In the genomic region with DNA sequence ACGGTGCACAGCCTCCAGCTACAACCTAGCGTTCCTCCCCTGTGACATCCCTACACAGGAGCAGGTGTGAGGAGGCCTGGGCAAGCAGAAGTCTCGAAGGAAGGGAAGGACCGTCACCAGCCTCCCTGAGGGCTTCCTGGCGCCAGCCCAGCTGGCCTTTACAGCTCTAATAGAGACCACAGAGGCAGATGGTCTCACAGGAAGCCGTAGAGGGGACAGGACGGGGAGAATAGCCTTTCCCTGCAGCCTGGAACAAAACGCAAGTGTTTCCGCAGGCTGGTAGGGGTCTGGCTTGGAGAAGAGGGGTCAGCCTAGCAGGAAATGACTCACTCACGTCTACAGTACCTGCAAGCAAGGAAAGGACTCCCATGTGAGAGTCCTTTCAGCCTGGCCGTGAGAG, we compare ENCODE assay signal across 8 mouse cellular contexts. TPM values are rescaled to one million over a fixed set of nuclear protein-coding genes. Genes with fewer than 3 reads are reported as not detected.
DNase-seq lines count a peak whose midpoint lies in the region; ATAC-seq lines count a peak whose summit lies in the region.
"Had no signal": no experiment of that assay in that cellular context is flagged by ENCODE, and none has a peak within 500 bp of the region (broad histone marks: within the 10 kb centered on the region; RNA-seq: fewer than 3 reads in every experiment).

No protein-coding gene starts in this region.

- H3K9ac ChIP-seq in heart, embryonic 15.5 days: no peak overlapping the region
- H3K9ac ChIP-seq: liver, embryonic 14.5 days had no signal

- no peaks in the 10 kb centered on the region for H3K27me3 ChIP-seq in heart, embryonic 15.5 days

- WGBS in heart, embryonic 15.5 days: 53% methylated on average over 11 of the region's 11 CpGs

- peak; percentile 19; the same call in 1 of the 2 replicates for ATAC-seq in heart, embryonic 15.5 days (replicated peaks; ENCODE audit: insufficient number of reproducible peaks, insufficient read depth, low FRiP score, low read depth)

- H3K9me3 ChIP-seq in heart, embryonic 15.5 days (replicated peaks): no peaks in the 10 kb centered on the region

- peak; percentile 81 for DNase-seq in brain, adult 2 months (ENCODE audit: low read depth, low spot score)
- DNase-seq in cerebellum, adult 18-20 months: peak; percentile 47 to 53
- DNase-seq in kidney, postnatal 36 days: peak; percentile 73 to 76
- no peak for DNase-seq in ovary, adult 18-20 months (ENCODE audit: low spot score)
- no peak for DNase-seq in ovary, postnatal 14 days (ENCODE audit: low spot score)
- no peak for DNase-seq in right cerebral cortex, postnatal 10 days (ENCODE audit: low spot score in 2 of 2)

- peak overlapping the region; percentile 34 for H3K4me2 ChIP-seq in heart, embryonic 15.5 days

- peak overlapping the region; percentile 74 for H3K27ac ChIP-seq in heart, embryonic 15.5 days
- H3K27ac ChIP-seq: liver, embryonic 14.5 days had no signal

- peak overlapping the region; percentile 12; the same call in 1 of the 2 replicates for H3K4me3 ChIP-seq in heart, embryonic 15.5 days

- peaks cover 29% of the 10 kb centered on the region for H3K4me1 ChIP-seq in heart, embryonic 15.5 days (replicated peaks)

- peaks cover 8% of the 10 kb centered on the region; the same call in 1 of the 2 replicates for H3K36me3 ChIP-seq in heart, embryonic 15.5 days

RNA-seq across cellular contexts. Expression of a gene that starts 13.0 kb away (rescaled TPM):
- 0.81 and 1.3 TPM in 2 replicates for polyA plus RNA-seq in heart, embryonic 15.5 days (2015; fragmentation: Nextera tagmentation; extraction: Ambion mirVana)

RNA-seq across cellular contexts. Expression of a gene that starts 14.5 kb away (rescaled TPM):
- 57.8 and 73.1 TPM in 2 replicates for polyA plus RNA-seq in heart, embryonic 15.5 days (2015; fragmentation: Nextera tagmentation; extraction: Ambion mirVana)

RNA-seq across cellular contexts. Expression of a gene that starts 17.1 kb away (rescaled TPM):
- polyA plus RNA-seq in heart, embryonic 15.5 days (2015; fragmentation: Nextera tagmentation; extraction: Ambion mirVana): 0.49 and 5.1 TPM in 2 replicates

RNA-seq across cellular contexts. Expression of a gene that starts 30.8 kb away (rescaled TPM):
- 29.0 and 30.9 TPM in 2 replicates for polyA plus RNA-seq in heart, embryonic 15.5 days (2015; fragmentation: Nextera tagmentation; extraction: Ambion mirVana)

RNA-seq across cellular contexts. Expression of a gene that starts 41.1 kb away (rescaled TPM):
- 54.0 and 65.5 TPM in 2 replicates for polyA plus RNA-seq in heart, embryonic 15.5 days (2015; fragmentation: Nextera tagmentation; extraction: Ambion mirVana)

Comparison
In these comparisons a context has a peak if more than half of its experiments do, and no peak if none do; other contexts are left out.
1. DNase-seq: peak in brain, adult 2 months (single experiment), cerebellum, adult 18-20 months (2 of 2) and kidney, postnatal 36 days (2 of 2); none in ovary, adult 18-20 months (single experiment), ovary, postnatal 14 days (single experiment) and right cerebral cortex, postnatal 10 days (0 of 2).